Mouse (Mus musculus) bone marrow, adult 2 months (tissue): ENCODE results near the gene Dgkz.

Source experiments
- CTCF ChIP-seq: fragments of 200-500 bp; IDR thresholded peaks from 2 replicates; pipeline ENCODE4 v1.5.1; 2011; ENCODE audit warnings: low read length, control low read depth; ENCODE audit not compliant: control insufficient read depth, insufficient read depth
- POLR2A ChIP-seq: fragments of 200-500 bp; IDR thresholded peaks from 2 replicates; pipeline ENCODE4 v1.6.1; 2011; ENCODE audit warnings: low read depth, mild to moderate bottlenecking, control low read depth, low read length, borderline replicate concordance; ENCODE audit not compliant: control insufficient read depth

DNA sequence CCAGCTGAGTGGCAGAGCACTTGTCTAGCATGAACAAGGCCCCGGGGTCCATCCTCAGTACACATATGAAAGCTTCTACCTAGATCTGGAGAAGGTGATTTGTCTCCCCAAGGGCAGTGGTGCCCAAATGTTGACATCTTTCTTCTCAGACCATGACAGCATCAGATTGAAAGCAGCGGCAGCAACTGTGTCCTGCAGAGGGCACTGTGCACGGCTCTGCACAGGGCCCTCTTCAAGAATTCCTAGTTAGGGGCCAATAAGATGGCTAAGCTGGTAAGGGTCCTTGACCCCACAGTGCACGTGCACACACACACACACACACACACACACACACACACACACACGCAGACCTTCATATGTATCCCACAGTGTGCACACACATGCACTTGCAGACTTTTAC lies 39.2 kb upstream of the Dgkz start:
- TF ChIP-seq CTCF = no peak
- TF ChIP-seq POLR2A = no peak
